Mouse (Mus musculus): ENCODE results near the gene Sult1e1.

Gene Sult1e1

GRCm38 (mm10) chr5:87591494-87591893 is at the start of gene Sult1e1:
Gene Sult1e1 (minus strand): TSS chr5:87591594.
- DNase-seq (ENCODE audit: inconsistent ontology term): no peak

GRCm38 (mm10) chr5:87622681-87623080 is 31.3 kb upstream of the Sult1e1 start:
- DNase-seq (ENCODE audit: inconsistent ontology term): peak; percentile 41

GRCm38 (mm10) chr5:87615128-87615390 is 23.7 kb upstream of the Sult1e1 start:
- no peak for DNase-seq (ENCODE audit: inconsistent ontology term)

- no peak for DNase-seq (ENCODE audit: inconsistent ontology term)
Measured at GRCm38 (mm10) chr5:87614364-87615127, 23.2 kb upstream of the Sult1e1 start.

- no peak for DNase-seq (ENCODE audit: inconsistent ontology term)
Measured at GRCm38 (mm10) chr5:87601018-87601417, 9.6 kb upstream of the Sult1e1 start.

GRCm38 (mm10) chr5:87597891-87598290 is 6.5 kb upstream of the Sult1e1 start:
- no peak for DNase-seq (ENCODE audit: inconsistent ontology term)

- no peak for DNase-seq (ENCODE audit: inconsistent ontology term)
Measured at GRCm38 (mm10) chr5:87589916-87590315, 1.5 kb downstream of the Sult1e1 start.

- no peak for DNase-seq (ENCODE audit: inconsistent ontology term)
Measured at GRCm38 (mm10) chr5:87580389-87580788, 11.0 kb downstream of the Sult1e1 start.

- DNase-seq (ENCODE audit: inconsistent ontology term): no peak
Measured at GRCm38 (mm10) chr5:87574174-87574573, 17.2 kb downstream of the Sult1e1 start.

- DNase-seq (ENCODE audit: inconsistent ontology term): no peak
Measured at GRCm38 (mm10) chr5:87573490-87573889, 17.9 kb downstream of the Sult1e1 start.

GRCm38 (mm10) chr5:87572781-87573180 is 18.6 kb downstream of the Sult1e1 start:
- no peak for DNase-seq (ENCODE audit: inconsistent ontology term)

GRCm38 (mm10) chr5:87568845-87569244 is 22.5 kb downstream of the Sult1e1 start, which contains the start of gene Sult1d1:
Gene Sult1d1 (minus strand): TSS chr5:87569027.
- DNase-seq (ENCODE audit: inconsistent ontology term): no peak

- DNase-seq (ENCODE audit: inconsistent ontology term): no peak
Measured at GRCm38 (mm10) chr5:87567306-87567705, 24.1 kb downstream of the Sult1e1 start.

- DNase-seq (ENCODE audit: inconsistent ontology term): no peak
Measured at GRCm38 (mm10) chr5:87562966-87563365, 28.4 kb downstream of the Sult1e1 start.

GRCm38 (mm10) chr5:87562526-87562925 is 28.9 kb downstream of the Sult1e1 start:
- DNase-seq (ENCODE audit: inconsistent ontology term): peak; percentile 15

GRCm38 (mm10) chr5:87560145-87560544 is 31.2 kb downstream of the Sult1e1 start:
- no peak for DNase-seq (ENCODE audit: inconsistent ontology term)

GRCm38 (mm10) chr5:87550935-87551334 is 40.5 kb downstream of the Sult1e1 start:
- DNase-seq (ENCODE audit: inconsistent ontology term): no peak

GRCm38 (mm10) chr5:87538111-87538510 is 53.3 kb downstream of the Sult1e1 start, which contains the start of gene Sult1b1:
Gene Sult1b1 (minus strand): TSS chr5:87538195.
- DNase-seq (ENCODE audit: inconsistent ontology term): no peak

GRCm38 (mm10) chr5:87535994-87536644 is 55.3 kb downstream of the Sult1e1 start:
- peak; percentile 18 for DNase-seq (ENCODE audit: inconsistent ontology term)

GRCm38 (mm10) chr5:87532288-87532687 is 59.1 kb downstream of the Sult1e1 start:
- no peak for DNase-seq (ENCODE audit: inconsistent ontology term)

Data from Muller cell, postnatal 12 days (primary cell).